Mouse (Mus musculus) layer of hippocampus, adult 18-20 months (tissue): ENCODE data around the gene Ccnd1. TPM values are rescaled to one million over a fixed set of nuclear protein-coding genes. Genes with fewer than 3 reads are reported as not detected.

ENCODE experiments used
- total RNA-seq, 2 experiments: library from RNA; stranded (reverse); gene quantifications; 2 replicates each; pipeline ENCODE4 v1.2.3; 2021

The Ccnd1 gene
- total RNA-seq, 2 experiments from 2014 or later = 56.0 to 59.6 TPM

Other genes with a start within 250 kb of the Ccnd1 start
- gene Ano1, start 188.0 kb downstream of the Ccnd1 start, total RNA-seq = 1 to 10 TPM; 2.6 to 2.8 TPM
- gene Fgf3, start 101.8 kb downstream of the Ccnd1 start, total RNA-seq = not detected
- not detected for gene Fgf4, start 92.6 kb downstream of the Ccnd1 start, total RNA-seq
- gene Fgf15, start 43.4 kb downstream of the Ccnd1 start, total RNA-seq = not detected
- 10 to 100 TPM; 25.6 to 27.2 TPM for gene LTO1, start 24.8 kb downstream of the Ccnd1 start, total RNA-seq